Mouse (Mus musculus) stomach, postnatal 0 days (tissue): ENCODE measurements around the gene Mob1b. TPM values are rescaled to one million over a fixed set of nuclear protein-coding genes. Genes with fewer than 3 reads are reported as not detected.

ENCODE experiments used
- ATAC-seq: fragments of 200-750 bp; cut with Nextera tagmentation; 2 replicates; pipeline ENCODE4 v1.8.0; 2017; ENCODE audit not compliant: low FRiP score, low TSS enrichment
- DNase-seq: peaks from one replicate; pipeline ENCODE4 v3.0.0-alpha.2; 2016; ENCODE audit warnings: low spot score
- H3K27ac ChIP-seq: fragments of 300-500 bp; sonication (generic); replicated peaks from 2 replicates; pipeline ENCODE4 v1.5.1; 2014; ENCODE audit warnings: mild to moderate bottlenecking, control low read depth
- H3K27me3 ChIP-seq: fragments of 300-500 bp; sonication (generic); 2 replicates; pipeline ENCODE4 v1.6.1; 2014; ENCODE audit warnings: low read length; ENCODE audit not compliant: control insufficient read depth, insufficient read depth
- H3K36me3 ChIP-seq: fragments of 300-500 bp; sonication (generic); 2 replicates; pipeline ENCODE4 v1.6.1; 2014; ENCODE audit warnings: low read length, mixed read lengths; ENCODE audit not compliant: control insufficient read depth, insufficient read depth
- H3K4me1 ChIP-seq: fragments of 300-500 bp; sonication (generic); replicated peaks from 2 replicates; pipeline ENCODE4 v1.6.1; 2014; ENCODE audit warnings: antibody characterized with exemption; ENCODE audit not compliant: control insufficient read depth, insufficient read depth
- H3K4me2 ChIP-seq: fragments of 300-500 bp; sonication (generic); replicated peaks from 2 replicates; pipeline ENCODE4 v1.6.1; 2014; ENCODE audit warnings: low read depth, mild to moderate bottlenecking, control low read depth, moderate library complexity
- H3K4me3 ChIP-seq: fragments of 300-500 bp; sonication (generic); 2 replicates; pipeline ENCODE4 v1.5.1; 2014; ENCODE audit warnings: low read depth, low read length, control low read depth
- H3K9ac ChIP-seq: fragments of 300-500 bp; sonication (generic); 2 replicates; pipeline ENCODE4 v1.6.1; 2014; ENCODE audit warnings: mild to moderate bottlenecking, low read length, control low read depth, mixed read lengths
- H3K9me3 ChIP-seq: fragments of 300-500 bp; sonication (generic); 2 replicates; pipeline ENCODE4 v1.6.1; 2016; ENCODE audit warnings: low read length; ENCODE audit not compliant: control insufficient read depth
- CTCF ChIP-seq: IDR thresholded peaks from 2 replicates; pipeline ENCODE4 v1.5.1; 2016; ENCODE audit warnings: antibody characterized with exemption, low read depth, mild to moderate bottlenecking, moderate library complexity
- EP300 ChIP-seq: optimal IDR thresholded peaks from 2 replicates; pipeline ENCODE3; 2016; ENCODE audit warnings: antibody characterized with exemption
- WGBS: fragments of 180-500 bp; shearing (Covaris S2); extraction: QIAGEN DNeasy Blood & Tissue Kit; methylation state at CpG from one replicate; pipeline ENCODE4 v1.1.7; 2014; 5-methylcytosine and 5-hydroxymethylcytosine counted together
- polyA plus RNA-seq: library from polyadenylated mRNA; unstranded; fragments of >200 nt; fragmentation: Nextera tagmentation; extraction: Ambion mirVana; gene quantifications from 2 replicates; pipeline ENCODE4 v1.2.1, GENCODE M21; 2015

Mob1b gene
- polyA plus RNA-seq, 1 experiment from 2014 or later, result 10.1 TPM

DNA sequence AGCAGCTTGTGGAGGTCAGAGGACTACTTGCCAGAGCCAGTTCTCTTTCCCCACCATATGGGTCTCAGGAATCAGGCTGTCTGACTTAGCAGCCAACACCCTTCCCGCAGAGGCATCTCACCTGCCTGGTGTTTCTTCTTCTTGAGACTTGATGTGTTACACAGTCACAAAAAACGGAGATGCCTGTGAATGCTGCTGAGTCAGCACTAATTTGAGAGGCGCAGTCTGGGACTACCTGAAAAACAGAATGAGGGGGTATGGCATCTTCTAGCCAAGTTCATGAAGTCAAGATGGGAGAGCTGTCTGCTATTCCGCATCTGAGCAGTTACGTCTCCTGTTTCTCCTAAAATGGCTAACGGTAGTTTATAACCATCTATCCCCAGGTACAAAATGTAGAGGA, 40.1 kb upstream of the Mob1b start:
- H3K9ac ChIP-seq, result no peak overlapping the region
- H3K27ac ChIP-seq, result no peak overlapping the region
- no peaks in the 10 kb centered on the region for H3K27me3 ChIP-seq
- no peak overlapping the region for H3K4me2 ChIP-seq
- no peak for ATAC-seq
- no peaks in the 10 kb centered on the region for H3K4me1 ChIP-seq
- H3K36me3 ChIP-seq, result no peaks in the 10 kb centered on the region
- H3K9me3 ChIP-seq, result no peaks in the 10 kb centered on the region
- DNase-seq, result no peak
- no peak overlapping the region for H3K4me3 ChIP-seq
- WGBS, result 84% methylated on average over 6 of the region's 6 CpGs
- TF ChIP-seq EP300 (no peak), CTCF (no peak)

DNA sequence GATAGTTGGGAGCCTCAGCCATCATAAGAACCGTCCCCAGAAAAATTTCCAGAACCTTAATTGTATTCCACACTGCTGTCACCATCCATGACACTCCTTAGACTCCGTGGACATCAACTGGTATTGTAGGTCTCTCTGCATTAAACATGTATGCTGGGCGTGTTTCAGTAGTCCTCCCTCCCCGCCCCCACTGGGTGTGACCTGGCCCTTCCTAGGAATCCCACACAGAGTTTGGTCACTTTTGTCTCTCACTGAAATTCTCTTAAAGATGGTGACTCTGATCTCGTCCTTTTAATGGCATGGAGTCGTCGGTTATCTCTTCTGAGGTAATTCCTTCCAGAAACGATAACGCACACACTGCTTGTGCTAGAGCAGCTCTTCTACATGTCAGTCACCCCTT, 36.9 kb upstream of the Mob1b start:
- H3K4me2 ChIP-seq, result no peak overlapping the region
- no peak overlapping the region for H3K27ac ChIP-seq
- no peak overlapping the region for H3K4me3 ChIP-seq
- H3K9me3 ChIP-seq, result no peaks in the 10 kb centered on the region
- DNase-seq, result no peak
- TF ChIP-seq EP300 (no peak), CTCF (no peak)
- H3K9ac ChIP-seq, result no peak overlapping the region
- H3K36me3 ChIP-seq, result no peaks in the 10 kb centered on the region
- ATAC-seq, result no peak
- no peaks in the 10 kb centered on the region; the same call in 1 of the 2 replicates for H3K4me1 ChIP-seq
- H3K27me3 ChIP-seq, result no peaks in the 10 kb centered on the region
- 86% methylated on average over 9 of the region's 9 CpGs for WGBS

DNA sequence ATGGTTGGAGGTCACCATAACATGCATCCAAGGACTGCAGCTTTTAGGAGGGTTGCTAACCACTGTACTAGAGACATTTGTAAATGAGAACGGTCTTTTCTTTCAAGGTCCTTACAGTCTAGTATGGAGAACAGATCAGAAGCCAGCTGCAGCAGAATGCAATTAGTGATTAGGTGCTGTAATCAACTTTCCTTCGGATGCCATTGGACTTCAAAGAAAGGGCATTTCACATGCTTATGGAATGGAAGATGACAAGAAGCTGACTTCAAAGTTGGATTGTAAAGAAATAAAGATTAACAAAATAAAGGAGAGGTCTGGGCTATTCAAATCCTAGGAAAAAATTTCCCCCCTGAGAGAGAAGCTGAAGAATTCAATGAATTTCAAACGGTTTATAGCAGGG, 36.4 kb upstream of the Mob1b start:
- H3K4me2 ChIP-seq, result no peak overlapping the region
- DNase-seq (no peak), ATAC-seq (no peak)
- H3K27ac ChIP-seq, result no peak overlapping the region
- no peaks in the 10 kb centered on the region; the same call in 1 of the 2 replicates for H3K4me1 ChIP-seq
- 26% methylated on average over 3 of the region's 3 CpGs for WGBS
- no peak for TF ChIP-seq EP300
- no peak for TF ChIP-seq CTCF
- no peaks in the 10 kb centered on the region for H3K36me3 ChIP-seq
- no peaks in the 10 kb centered on the region for H3K9me3 ChIP-seq
- H3K9ac ChIP-seq, result no peak overlapping the region
- H3K4me3 ChIP-seq, result no peak overlapping the region
- no peaks in the 10 kb centered on the region for H3K27me3 ChIP-seq

DNA sequence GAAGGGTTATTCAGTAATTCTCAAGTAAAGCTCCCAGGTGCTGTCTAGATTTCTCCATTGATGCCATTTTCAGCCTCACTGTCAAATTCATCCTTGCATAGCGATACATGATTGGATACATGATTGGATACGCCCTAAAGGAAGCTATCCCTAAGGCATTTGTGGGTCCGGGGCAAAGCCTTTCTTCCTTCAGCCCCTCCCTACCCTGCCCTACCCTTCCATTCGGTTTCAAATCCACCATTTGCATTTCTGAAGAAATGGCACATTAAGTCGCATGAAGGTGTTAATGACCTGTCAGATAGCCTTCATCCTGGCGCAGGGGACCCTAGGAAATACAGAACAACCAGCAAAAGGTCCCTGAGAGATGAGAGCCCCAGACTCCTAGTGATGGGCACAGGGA, 35.3 kb upstream of the Mob1b start:
- no peak for DNase-seq
- no peak overlapping the region for H3K4me3 ChIP-seq
- no peak for ATAC-seq
- no peak overlapping the region for H3K27ac ChIP-seq
- H3K27me3 ChIP-seq, result no peaks in the 10 kb centered on the region
- H3K9me3 ChIP-seq, result no peaks in the 10 kb centered on the region
- no peak for TF ChIP-seq EP300
- no peak for TF ChIP-seq CTCF
- H3K36me3 ChIP-seq, result no peaks in the 10 kb centered on the region
- WGBS, result 14% methylated on average over 6 of the region's 6 CpGs
- H3K4me2 ChIP-seq, result no peak overlapping the region
- no peak overlapping the region for H3K9ac ChIP-seq
- no peaks in the 10 kb centered on the region; the same call in 1 of the 2 replicates for H3K4me1 ChIP-seq

DNA sequence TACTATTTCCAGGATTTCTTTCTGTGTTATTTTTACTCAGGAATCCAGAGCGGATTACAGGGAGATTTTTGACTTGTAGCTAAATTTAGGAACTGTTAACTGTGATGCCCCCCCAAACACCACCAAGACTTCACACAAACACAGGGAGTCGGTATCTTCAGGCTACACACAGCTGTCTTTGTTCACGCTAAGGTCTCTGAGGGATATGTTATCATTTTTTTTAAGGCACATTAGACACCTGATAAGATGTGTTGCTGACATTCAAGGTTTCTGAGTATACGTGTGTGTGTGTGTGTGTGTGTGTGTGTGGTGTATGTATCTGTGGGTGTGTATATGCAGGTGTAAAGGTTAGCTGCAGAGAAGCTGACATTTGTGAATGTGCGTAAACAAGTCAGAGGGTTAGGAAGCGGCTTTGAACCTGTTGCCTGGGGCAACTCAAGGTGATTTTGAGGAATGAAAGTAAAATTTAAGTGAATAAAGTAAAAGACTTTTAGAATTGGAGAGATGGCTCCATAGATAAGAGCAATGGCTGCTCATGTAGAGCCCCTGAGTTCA, 34.8 kb upstream of the Mob1b start:
- H3K9me3 ChIP-seq, result no peaks in the 10 kb centered on the region
- DNase-seq, result no peak
- 51% methylated on average over 6 of the region's 6 CpGs for WGBS

DNA sequence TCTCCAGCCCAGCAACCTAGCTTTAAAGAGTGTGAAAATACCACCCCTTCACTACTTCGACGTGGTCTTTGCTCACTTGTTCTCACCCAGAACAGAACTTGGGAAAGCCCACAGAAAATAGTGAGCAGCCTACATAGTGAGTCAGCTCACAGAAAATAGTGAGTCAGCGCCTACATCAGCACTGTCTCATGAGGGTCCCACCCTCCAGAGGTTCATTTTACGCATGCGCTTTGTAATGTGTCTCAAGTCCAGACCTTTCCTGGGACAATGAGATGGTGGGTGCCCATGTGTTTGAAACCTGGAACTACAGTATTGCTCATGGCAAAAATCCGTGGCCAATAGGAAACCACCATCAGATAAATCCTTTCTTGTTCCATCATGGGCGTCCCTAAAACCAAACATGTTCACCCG, 32.7 kb upstream of the Mob1b start:
- ATAC-seq, result no peak
- WGBS, result 74% methylated on average over 8 of the region's 8 CpGs
- Histone ChIP-seq H3K27ac (no peak overlapping the region), H3K9ac (no peak overlapping the region), H3K4me1 (no peaks in the 10 kb centered on the region; the same call in 1 of the 2 replicates), H3K9me3 (no peaks in the 10 kb centered on the region), H3K36me3 (no peaks in the 10 kb centered on the region), H3K27me3 (no peaks in the 10 kb centered on the region), H3K4me2 (no peak overlapping the region), H3K4me3 (no peak overlapping the region)
- TF ChIP-seq EP300 (no peak), CTCF (no peak)
- no peak for DNase-seq

More for the DNA sequence above, 34.8 kb upstream of the Mob1b start:
- no peaks in the 10 kb centered on the region for H3K27me3 ChIP-seq
- no peak overlapping the region for H3K4me2 ChIP-seq
- no peak overlapping the region for H3K4me3 ChIP-seq
- H3K9ac ChIP-seq, result no peak overlapping the region
- ATAC-seq, result no peak
- no peaks in the 10 kb centered on the region; the same call in 1 of the 2 replicates for H3K4me1 ChIP-seq
- TF ChIP-seq EP300 (no peak), CTCF (no peak)
- H3K27ac ChIP-seq, result no peak overlapping the region
- H3K36me3 ChIP-seq, result no peaks in the 10 kb centered on the region
